Mouse (Mus musculus) spleen, postnatal 10 days (tissue): ENCODE measurements around the gene Olfr429.
"Not testable (repeated sequence)": the region's sequence is repeated elsewhere in the genome, so short reads cannot be mapped to it uniquely, and the experiment has no call there.

Experiments
- DNase-seq, 2 experiments: peaks; one replicate each; pipeline ENCODE4 v3.0.0; 2021 to 2022; ENCODE audit warnings: low spot score in 2 of 2

Olfr429 gene

DNA sequence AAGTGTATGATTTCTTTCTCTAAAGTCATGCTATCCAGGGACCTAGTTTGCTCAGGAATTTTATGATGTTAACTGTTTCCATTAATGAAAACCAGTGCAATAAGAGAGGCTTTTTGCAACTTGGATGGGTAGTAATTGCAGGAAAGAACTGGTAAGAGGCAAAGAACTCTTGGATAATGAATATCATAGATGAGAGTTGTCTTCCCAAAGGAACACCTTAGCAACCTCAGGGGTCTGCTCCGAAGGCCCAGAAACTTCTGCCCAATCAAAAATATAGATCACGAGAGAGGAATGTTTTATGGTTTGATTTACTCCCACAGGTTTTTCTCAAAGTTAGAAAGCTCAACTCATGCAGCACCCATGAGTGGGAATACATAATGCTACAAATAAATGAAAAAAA lies at the start of gene Olfr429:
Olfr429 (plus strand) TSS at position 301 of the 400 bp plus-strand sequence.
- no peak for DNase-seq

DNA sequence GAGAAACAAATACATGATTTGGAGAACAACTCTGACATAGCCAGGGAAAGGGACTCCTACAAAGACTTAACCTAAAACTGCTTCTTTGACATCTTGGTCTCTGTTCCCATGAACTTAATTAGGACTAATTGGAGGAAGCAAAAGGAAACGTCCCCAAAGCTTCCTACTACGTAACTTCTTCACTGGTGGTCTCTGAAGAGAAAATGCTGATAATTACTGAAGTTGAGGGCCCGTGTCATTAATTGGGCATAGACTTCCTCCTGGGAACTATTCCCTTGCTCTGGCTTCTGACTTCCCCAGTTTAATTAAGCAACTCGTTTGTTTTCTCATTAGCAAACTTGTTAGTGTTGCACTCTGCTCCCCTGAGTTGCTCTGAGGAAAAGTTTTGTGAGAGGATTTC lies 48.3 kb upstream of the Olfr429 start:
- DNase-seq = no peak

DNA sequence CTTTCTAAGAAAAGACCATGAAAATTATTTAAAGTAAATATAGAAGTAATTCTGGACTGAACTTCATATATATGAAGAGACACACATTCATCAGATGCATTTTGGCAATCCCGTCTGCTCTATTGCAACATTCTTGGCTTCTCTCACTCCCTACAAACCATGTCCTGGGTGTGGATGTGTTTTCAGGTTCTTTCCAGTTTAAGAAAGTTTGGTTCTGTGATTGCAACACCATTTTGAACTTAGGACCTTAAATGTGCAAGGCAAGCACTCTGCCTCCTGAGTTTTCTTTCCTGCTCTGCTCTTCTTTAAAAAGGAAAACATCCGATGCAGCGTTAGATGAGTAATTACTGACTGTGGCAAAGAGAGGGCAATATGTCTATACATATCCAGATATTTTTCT lies 45.7 kb upstream of the Olfr429 start:
- DNase-seq = no peak

DNA sequence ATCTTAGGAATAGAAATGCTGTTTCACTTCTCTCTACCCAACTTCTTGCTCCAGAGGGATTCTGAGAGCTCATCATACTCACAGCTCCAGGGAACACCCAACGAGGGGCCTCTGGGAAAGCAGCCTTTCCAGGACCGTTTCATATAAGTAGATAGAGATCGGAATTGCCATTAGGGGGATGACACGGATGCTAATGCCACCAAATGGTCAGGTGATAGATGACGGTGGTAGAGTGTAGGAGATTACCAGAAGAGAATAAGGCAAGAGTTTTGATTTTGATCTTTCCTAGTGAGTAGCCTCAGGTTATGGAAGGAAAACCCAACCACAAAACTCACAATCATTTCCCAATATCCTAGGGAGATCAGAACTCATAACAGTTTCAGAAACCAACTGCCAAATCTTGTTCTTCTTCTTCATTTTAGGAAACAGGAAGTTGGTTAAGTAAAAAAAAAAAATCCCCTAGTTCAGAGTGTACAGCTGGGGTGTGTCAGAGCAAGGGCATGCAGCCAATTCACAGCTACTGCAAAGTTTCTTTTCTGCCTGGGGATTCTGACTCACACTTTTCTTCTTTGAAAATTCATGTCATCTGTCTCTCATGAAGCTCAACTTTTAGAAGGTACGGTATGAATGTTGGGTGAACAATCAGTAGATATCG lies 43.5 kb upstream of the Olfr429 start, which contains the start of gene Olfr433:
Olfr433 (plus strand) TSS at position 183 of the 655 bp plus-strand sequence.
- peak in 1 of 2 experiments; percentile 60 for DNase-seq

DNA sequence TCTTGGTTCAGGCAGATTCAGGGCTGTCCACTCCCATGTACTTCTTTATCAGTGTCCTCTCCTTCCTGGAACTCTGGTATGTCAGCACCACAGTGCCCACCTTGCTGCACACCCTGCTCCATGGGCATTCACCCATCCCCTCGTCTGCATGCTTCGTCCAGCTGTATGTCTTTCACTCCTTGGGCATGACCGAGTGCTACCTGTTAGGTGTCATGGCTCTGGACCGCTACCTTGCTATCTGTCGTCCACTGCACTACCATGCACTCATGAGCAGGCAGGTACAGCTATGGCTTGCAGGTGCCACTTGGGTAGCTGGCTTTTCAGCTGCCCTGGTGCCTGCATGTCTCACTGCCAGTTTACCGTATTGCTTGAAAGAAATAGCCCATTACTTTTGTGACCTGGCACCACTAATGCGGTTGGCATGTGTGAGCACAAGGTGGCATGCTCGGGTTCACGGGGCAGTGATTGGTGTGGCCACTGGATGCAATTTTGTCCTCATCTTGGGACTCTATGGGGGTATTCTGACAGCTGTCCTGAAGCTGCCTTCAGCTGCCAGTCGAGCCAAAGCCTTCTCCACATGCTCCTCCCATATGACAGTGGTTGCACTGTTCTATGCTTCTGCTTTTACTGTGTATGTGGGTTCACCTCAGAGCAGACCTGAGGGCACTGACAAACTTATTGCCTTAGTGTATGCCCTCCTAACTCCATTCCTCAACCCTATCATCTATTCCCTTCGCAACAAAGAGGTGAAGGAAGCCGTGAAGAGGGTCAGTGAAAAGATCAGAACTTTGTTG lies 41.8 kb upstream of the Olfr429 start:
- DNase-seq = not testable (repeated sequence)

DNA sequence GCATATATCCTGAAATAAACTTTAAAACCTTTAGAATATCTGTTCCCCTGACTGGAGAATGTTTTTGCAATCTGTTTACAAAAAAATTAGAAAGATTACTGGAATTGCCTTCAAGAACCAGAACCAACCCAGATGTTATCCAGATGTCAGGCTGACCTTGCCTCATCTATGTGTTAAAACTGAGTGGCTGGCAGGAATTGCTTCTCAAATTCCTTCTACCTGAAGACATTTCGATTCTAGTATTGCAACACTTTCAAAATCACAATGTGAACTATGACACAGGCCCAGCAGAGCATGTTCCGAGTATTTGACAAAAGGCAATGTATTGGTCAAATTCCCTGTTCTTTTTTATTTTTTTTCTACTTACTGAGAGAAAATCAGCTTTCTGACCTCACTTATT lies 39.7 kb upstream of the Olfr429 start:
- DNase-seq = no peak

DNA sequence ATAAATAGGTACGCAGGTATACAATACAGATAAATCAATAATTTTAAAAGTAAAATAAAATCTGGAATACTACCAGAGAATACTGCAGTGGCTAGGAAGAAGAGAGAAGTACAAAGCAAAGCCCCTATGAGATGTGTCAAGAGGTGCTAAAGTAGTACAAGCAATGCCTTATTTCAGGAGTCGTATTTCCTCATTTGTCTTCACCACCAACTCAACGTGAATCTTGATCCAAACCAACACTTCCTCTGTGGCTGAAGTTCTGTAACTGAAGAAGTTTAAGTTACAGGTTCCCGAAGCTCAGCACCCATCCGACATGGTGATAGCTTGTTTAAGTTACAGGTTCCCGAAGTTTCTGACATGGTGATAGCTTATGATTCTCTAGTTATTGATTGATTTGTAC lies 35.9 kb upstream of the Olfr429 start:
- DNase-seq = not testable (repeated sequence)

DNA sequence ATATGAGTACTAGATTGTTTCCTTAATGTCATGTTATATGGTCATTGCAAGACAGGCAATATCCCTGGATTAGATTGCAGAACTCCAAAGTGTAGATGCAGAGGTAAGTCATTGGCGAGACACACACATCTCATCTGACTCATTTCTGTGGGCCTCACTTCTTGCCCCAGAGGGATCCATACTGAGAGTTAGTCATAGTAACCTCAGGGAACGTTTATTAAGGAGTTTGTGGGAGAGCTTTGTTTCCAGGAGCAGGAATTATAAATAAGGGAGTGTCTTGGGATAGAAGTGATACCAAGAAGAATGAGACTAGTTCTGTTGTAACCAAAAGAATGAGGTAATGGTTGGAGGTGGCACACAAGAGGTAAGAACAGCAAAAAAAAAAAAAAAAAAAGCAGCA lies 35.2 kb upstream of the Olfr429 start, which contains the start of gene Olfr432:
Olfr432 (plus strand) TSS at position 313 of the 400 bp plus-strand sequence.
- no peak for DNase-seq

DNA sequence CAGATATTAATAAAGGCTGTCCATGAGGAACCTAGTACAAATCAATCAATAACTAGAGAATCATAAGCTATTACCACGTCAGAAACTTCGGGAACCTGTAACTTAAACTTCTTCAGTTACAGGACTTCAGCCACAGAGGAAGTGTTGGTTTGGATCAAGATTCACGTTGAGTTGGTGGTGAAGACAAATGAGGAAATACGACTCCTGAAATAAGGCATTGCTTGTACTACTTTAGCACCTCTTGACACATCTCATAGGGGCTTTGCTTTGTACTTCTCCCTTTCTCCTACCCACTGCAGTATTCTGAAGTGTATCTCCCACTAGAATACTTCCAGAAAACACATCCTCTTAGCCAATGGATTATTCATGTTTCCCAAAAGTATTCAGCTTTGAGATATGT lies 34.8 kb upstream of the Olfr429 start:
- DNase-seq = not testable (repeated sequence)

DNA sequence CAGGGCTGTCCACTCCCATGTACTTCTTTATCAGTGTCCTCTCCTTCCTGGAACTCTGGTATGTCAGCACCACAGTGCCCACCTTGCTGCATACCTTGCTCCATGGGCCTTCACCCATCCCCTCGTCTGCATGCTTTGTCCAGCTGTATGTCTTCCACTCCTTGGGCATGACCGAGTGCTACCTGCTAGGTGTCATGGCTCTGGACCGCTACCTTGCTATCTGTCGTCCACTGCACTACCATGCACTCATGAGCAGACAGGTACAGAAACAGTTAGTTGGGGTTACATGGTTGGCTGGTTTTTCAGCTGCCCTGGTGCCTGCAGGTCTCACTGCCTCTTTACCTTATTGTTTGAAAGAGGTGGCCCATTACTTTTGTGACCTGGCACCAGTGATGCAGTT lies 33.6 kb upstream of the Olfr429 start:
- no peak for DNase-seq

DNA sequence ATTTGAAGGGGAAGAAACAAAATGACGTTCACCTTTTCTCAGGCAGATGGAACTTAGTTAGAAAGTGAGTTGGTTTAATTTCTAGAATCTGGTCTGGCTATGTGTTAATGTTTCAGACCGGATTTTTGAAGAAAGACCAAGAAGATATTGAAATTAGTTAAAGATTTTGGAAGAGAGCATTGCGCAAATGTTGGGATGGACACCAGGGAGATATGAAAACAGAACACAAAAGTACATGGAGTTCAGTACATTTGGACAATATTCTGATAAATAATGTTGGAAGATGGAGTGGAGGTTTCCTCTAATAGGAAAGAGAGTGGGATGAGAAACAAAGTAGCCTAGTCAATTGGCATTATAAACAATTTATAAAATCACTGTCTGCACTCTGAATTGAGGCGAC lies 32.6 kb upstream of the Olfr429 start:
- DNase-seq = no peak

DNA sequence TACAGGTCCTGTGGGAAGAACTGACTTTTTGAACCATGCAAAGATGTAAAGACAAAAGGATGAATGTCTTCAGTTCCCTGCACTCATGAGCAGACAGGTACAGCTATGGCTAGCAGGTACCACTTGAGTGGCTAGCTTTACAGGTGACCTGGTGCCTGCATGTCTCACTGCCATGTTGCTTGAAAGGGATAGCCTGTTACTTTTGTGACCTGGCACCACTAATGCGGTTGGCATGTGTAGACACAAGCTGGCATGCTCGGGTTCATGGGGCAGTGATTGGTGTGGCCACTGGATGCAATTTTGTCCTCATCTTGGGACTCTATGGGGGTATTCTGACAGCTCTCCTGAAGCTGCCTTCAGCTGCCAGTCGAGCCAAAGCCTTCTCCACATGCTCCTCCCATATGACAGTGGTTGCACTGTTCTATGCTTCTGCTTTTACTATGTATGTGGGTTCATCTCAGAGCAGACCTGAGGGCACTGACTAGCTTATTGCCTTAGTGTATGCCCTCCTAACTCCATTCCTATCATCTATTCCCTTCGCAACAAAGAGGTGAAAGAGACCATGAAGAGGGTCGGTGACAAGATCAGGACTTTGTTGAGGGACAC lies 32.1 kb upstream of the Olfr429 start:
- DNase-seq = no peak

DNA sequence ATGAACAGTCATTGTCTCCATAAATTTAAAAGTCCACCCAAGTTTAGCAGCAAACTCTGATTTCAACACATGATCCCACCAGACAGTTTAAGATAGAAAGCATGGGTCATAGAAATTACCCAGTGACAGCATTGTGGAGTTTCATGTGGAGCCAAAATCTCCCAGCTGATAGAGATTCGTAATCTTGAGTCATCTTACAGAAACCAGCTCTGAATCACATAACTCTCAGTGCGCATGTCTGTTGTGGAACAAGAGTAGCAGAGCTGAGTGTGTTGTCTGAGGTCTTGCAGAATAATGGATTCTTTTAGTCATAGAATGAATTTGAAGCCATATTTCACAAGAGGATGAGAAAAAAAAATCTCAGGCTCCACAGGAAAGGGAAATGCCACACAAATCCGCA lies 31.1 kb upstream of the Olfr429 start:
- no peak for DNase-seq

DNA sequence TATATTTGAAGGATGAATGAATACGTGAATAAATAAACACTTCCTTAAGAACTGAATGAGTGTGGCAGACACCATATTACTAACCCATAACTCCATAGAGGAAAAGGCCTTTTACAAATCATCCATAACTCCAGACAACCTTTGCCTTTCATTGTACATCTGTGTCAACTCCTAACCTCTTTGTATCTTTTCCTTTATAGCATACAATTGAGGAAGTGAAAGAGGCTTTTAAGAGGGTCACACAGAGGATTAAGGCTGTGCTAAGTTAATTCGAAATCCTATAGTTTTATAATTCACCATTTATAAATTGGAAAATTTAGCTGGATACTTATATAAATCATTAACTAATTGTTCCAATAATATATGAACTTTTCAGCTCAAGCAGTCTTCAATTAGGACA lies 28.9 kb upstream of the Olfr429 start:
- no peak for DNase-seq

DNA sequence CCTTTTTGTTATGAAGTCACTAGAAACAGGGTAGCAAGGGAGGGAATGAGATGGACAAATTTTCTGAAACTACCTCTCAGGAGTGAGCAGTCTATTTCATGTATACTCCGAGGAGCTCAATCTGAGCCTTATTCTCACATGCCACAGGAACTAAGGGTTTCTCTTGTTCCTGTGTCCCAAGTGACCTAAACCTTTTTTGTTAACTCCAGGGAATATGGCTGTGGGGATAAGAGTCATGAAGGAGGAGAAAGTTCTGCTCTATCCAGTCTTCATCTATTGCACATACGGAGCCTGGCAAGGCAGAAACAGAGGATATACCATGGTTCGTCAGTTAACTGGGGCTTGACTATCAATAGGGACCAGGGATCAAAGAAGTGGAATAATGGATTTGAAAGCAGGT lies 17.8 kb upstream of the Olfr429 start, which contains the start of gene Olfr430:
Olfr430 (plus strand) TSS at position 301 of the 400 bp plus-strand sequence.
- no peak for DNase-seq

DNA sequence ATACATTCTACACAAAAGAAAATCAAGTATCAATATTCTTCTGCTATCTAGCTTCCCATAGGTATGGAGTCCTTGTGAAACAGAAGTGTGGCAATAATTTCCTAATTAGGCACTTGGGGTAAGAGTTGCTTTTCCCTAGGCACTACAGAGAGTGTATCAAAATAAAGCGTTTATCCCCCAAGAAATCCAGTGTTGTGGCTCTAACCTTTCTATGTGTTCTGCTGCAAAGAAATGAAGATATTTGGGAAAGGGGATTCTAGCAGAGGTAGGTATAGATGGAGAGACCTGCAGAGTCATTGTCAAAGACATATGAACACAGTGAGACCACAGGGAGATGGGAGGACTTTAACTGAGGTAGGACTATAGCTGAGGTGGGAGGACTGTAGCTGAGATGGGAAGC lies 12.5 kb downstream of the Olfr429 start, which contains the start of gene Olfr427:
Olfr427 (plus strand) TSS at position 301 of the 400 bp plus-strand sequence.
- no peak for DNase-seq

DNA sequence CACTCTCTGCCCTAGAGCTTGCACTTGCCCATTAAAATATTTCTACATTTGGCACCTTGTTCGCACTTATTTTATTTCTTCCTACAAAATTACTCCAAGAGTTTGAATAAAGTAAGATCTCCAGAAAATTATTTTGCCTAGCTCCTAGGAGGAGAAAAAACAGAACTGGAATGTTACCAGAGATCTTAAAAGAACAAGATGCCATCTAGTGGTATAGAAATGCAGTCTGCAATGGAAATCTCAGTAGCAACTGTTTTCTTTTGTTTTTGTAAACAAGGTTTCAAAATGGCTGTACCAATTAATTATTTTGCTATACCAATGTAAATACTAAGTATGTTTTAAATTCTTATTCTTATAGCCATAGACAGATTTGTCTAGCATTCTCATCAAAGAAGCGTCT lies 19.6 kb downstream of the Olfr429 start:
- no peak for DNase-seq

DNA sequence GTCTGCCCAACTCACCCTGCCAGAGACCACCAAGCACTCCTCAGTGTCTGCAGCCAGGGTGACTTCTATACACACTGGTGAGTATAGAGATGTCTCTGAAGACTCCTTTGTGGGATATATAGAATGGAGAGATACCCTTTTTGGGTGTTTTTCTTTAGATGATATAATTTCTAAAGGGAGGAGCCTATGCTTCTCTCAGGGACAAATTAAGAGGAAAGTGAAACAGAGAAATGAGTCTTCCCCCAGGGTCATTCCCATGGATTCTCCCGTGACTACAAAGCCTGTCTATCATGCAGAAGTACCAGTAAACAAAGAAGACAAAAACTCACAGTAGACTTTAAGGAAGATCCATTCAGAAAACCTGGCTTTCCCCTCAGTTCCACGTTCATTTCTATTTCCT lies 36.9 kb downstream of the Olfr429 start, which contains the start of gene Olfr231:
Olfr231 (minus strand) TSS at position 101 of the 400 bp plus-strand sequence.
- DNase-seq = no peak

DNA sequence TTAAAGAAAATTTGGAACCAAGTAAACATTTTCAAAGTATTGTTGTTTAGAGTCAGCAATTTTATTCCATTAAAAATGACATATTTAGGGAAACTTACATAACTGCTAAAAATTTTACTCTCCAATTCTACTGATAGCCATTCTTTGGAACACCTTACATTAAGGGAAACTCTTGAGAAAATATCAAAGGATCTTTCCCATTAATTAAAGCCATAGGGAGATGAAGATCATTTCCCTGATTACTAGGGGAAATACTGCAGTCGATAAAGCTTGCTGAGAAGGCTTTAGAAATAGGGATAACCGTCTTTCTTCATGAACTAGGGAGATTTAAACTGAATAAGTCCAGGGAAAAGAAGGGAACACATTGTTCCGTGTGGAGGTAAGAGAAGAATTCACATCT lies 47.1 kb downstream of the Olfr429 start, which contains the start of gene Olfr424:
Olfr424 (plus strand) TSS at position 301 of the 400 bp plus-strand sequence.
- no peak for DNase-seq

DNA sequence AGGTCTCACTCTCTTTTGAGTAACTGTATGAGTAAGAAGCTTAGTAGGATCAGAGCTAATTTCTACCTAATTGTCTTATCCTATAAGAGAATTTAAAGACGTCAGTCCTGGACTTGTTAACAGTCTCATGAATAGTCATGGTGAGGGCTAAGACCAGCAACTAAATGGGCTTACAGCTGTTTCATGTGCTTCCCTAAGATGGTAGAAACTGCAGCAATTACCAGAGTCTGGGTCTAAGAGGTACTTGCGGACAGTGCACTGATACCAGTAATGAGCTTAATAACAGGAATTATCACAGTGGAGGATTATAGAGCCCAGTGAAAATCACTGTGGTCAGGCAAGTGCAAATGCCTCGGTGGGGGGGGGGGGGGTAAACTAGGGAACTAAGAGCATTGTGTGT lies 47.9 kb downstream of the Olfr429 start:
- no peak for DNase-seq
